Mouse (Mus musculus): Measurements from ENCODE around the gene Olfr771.
"Not testable (repeated sequence)": the region's sequence is repeated elsewhere in the genome, so short reads cannot be mapped to it uniquely, and the experiment has no call there.

Gene Olfr771

GRCm38 (mm10) chr10:129164651-129165050 lies at the start of gene Olfr771:
Gene Olfr771 (minus strand): TSS chr10:129164751.
- DNase-seq (ENCODE audit: low spot score): no peak

- not testable (repeated sequence) for DNase-seq (ENCODE audit: low spot score)
Measured at GRCm38 (mm10) chr10:129187319-129187718, 22.8 kb upstream of the Olfr771 start, which contains the start of gene Olfr773. Gene Olfr773 (minus strand): TSS chr10:129187419.

GRCm38 (mm10) chr10:129177821-129178220 lies 13.3 kb upstream of the Olfr771 start, which contains the start of gene Olfr772:
Gene Olfr772 (minus strand): TSS chr10:129177921.
- not testable (repeated sequence) for DNase-seq (ENCODE audit: low spot score)

- no peak for DNase-seq (ENCODE audit: low spot score)
Measured at GRCm38 (mm10) chr10:129138898-129139297, 25.7 kb downstream of the Olfr771 start, which contains the start of gene Olfr770. Gene Olfr770 (minus strand): TSS chr10:129138998.

GRCm38 (mm10) chr10:129117761-129118160 lies 46.8 kb downstream of the Olfr771 start, which contains the start of gene Olfr769:
Gene Olfr769 (minus strand): TSS chr10:129117861.
- DNase-seq (ENCODE audit: low spot score): no peak

GRCm38 (mm10) chr10:129115146-129115545 lies 49.4 kb downstream of the Olfr771 start:
- no peak for DNase-seq (ENCODE audit: low spot score)

Measured in T-cell, adult 2 months (primary cell).